Mouse (Mus musculus) limb, embryonic 10.5 days (tissue): Measurements from ENCODE around the gene Chrna5. TPM values are rescaled to one million over a fixed set of nuclear protein-coding genes. Genes with fewer than 3 reads are reported as not detected.

Experiments
- polyA plus RNA-seq: library from polyadenylated mRNA; unstranded; fragments of >200 nt; fragmentation: Nextera tagmentation; extraction: Ambion mirVana; gene quantifications from 2 replicates; pipeline ENCODE4 v1.2.1, GENCODE M21; 2016

Chrna5 gene
- polyA plus RNA-seq, 1 experiment from 2014 or later = 0.23 TPM

Other genes starting within 250 kb of the Chrna5 start
- 178 and 190 TPM in 2 replicates for gene Wdr61, start 246.4 kb upstream of the Chrna5 start, polyA plus RNA-seq
- 615 and 856 TPM in 2 replicates for gene Crabp1, start 216.1 kb upstream of the Chrna5 start, polyA plus RNA-seq
- 40.6 and 46.7 TPM in 2 replicates for gene Ireb2, start 117.1 kb upstream of the Chrna5 start, polyA plus RNA-seq
- 2.9 and 4.8 TPM in 2 replicates for gene Hykk, start 63.6 kb upstream of the Chrna5 start, polyA plus RNA-seq
- gene Psma4, start 30.1 kb upstream of the Chrna5 start, polyA plus RNA-seq = 330 and 337 TPM in 2 replicates
- 1.0 and 1.1 TPM in 2 replicates for gene AY074887, start 29.9 kb upstream of the Chrna5 start, polyA plus RNA-seq
- gene Chrna3, start 45.7 kb downstream of the Chrna5 start, polyA plus RNA-seq = 0.15 and 0.25 TPM in 2 replicates
- gene Chrnb4, start 67.9 kb downstream of the Chrna5 start, polyA plus RNA-seq = 0.18 and 0.40 TPM in 2 replicates
- gene Ube2q2, start 168.0 kb downstream of the Chrna5 start, polyA plus RNA-seq = 32.6 and 33.9 TPM in 2 replicates
- gene Fbxo22, start 228.0 kb downstream of the Chrna5 start, polyA plus RNA-seq = 72.0 and 74.3 TPM in 2 replicates